Mouse (Mus musculus) heart, embryonic 10.5 days (tissue): ENCODE data around the gene Esd. TPM values are rescaled to one million over a fixed set of nuclear protein-coding genes. Genes with fewer than 3 reads are reported as not detected.

Source experiments
- DNase-seq: peaks from one replicate; pipeline ENCODE4 v3.0.0-alpha.2; 2017; ENCODE audit warnings: low spot score
- H3K27ac ChIP-seq: fragments of 300-500 bp; sonication (generic); 2 replicates; pipeline ENCODE4 v1.5.1; 2016; ENCODE audit warnings: mild to moderate bottlenecking
- H3K27me3 ChIP-seq: fragments of 300-500 bp; sonication (generic); 2 replicates; pipeline ENCODE4 v1.6.1; 2016; ENCODE audit warnings: mild to moderate bottlenecking; ENCODE audit not compliant: poor library complexity, insufficient read depth, severe bottlenecking
- H3K36me3 ChIP-seq: fragments of 300-500 bp; sonication (generic); 2 replicates; pipeline ENCODE4 v1.6.1; 2016; ENCODE audit warnings: mild to moderate bottlenecking, moderate library complexity
- H3K4me1 ChIP-seq: fragments of 300-500 bp; sonication (generic); 2 replicates; pipeline ENCODE4 v1.6.1; 2016; ENCODE audit warnings: mild to moderate bottlenecking
- H3K4me3 ChIP-seq: fragments of 300-500 bp; sonication (generic); 2 replicates; pipeline ENCODE4 v1.5.1; 2016; ENCODE audit warnings: mild to moderate bottlenecking, moderate library complexity
- H3K9me3 ChIP-seq: fragments of 300-500 bp; sonication (generic); 2 replicates; pipeline ENCODE4 v1.6.1; 2016; ENCODE audit warnings: mild to moderate bottlenecking, moderate library complexity
- WGBS: fragments of 180-500 bp; shearing (Covaris S2); methylation state at CpG from one replicate; pipeline ENCODE4 v1.1.7; 2016; 5-methylcytosine and 5-hydroxymethylcytosine counted together
- polyA plus RNA-seq: library from polyadenylated mRNA; unstranded; fragments of >200 nt; fragmentation: Nextera tagmentation; extraction: Ambion mirVana; gene quantifications from 2 replicates; pipeline ENCODE4 v1.2.1, GENCODE M21; 2016

Gene Esd
- polyA plus RNA-seq, 1 experiment from 2014 or later: 265 TPM

- DNase-seq: peak; percentile 79
- Histone ChIP-seq H3K9me3 (no peaks in the 10 kb centered on the region), H3K27ac (no peak overlapping the region), H3K4me3 (no peak overlapping the region), H3K27me3 (no peaks in the 10 kb centered on the region), H3K4me1 (peaks cover 6% of the 10 kb centered on the region), H3K36me3 (peaks cover 10% of the 10 kb centered on the region)
- WGBS: 54% methylated on average over 10 of the region's 10 CpGs
Observed at GRCm38 (mm10) chr14:74764191-74764918, 32.3 kb downstream of the Esd start.

DNA sequence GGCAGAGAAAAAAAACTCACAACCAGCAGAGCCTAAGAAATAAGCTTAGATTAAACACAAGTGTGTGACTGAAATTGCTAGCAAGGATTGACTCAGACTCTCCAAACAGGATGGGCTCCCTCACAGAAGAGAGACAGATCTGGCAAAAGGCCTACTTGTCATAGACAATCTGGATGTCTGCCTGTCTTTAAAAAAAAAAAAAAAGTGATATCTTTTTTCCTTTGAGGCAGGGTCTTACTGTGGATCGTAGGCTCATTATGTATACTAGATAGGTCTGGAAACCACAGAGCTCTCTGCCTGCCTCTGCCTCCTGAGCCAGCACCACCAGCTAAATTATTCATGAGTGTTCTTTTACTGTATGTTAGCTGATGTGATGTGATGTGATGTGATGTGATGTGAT is 35.8 kb downstream of the Esd start:
- Histone ChIP-seq H3K27ac (no peak overlapping the region), H3K9me3 (no peaks in the 10 kb centered on the region; the same call in 1 of the 2 replicates), H3K27me3 (no peaks in the 10 kb centered on the region), H3K36me3 (peaks cover 33% of the 10 kb centered on the region), H3K4me1 (peaks cover 6% of the 10 kb centered on the region), H3K4me3 (no peak overlapping the region)
- no peak for DNase-seq
- WGBS: 68% methylated on average over 1 of the region's 1 CpGs

DNA sequence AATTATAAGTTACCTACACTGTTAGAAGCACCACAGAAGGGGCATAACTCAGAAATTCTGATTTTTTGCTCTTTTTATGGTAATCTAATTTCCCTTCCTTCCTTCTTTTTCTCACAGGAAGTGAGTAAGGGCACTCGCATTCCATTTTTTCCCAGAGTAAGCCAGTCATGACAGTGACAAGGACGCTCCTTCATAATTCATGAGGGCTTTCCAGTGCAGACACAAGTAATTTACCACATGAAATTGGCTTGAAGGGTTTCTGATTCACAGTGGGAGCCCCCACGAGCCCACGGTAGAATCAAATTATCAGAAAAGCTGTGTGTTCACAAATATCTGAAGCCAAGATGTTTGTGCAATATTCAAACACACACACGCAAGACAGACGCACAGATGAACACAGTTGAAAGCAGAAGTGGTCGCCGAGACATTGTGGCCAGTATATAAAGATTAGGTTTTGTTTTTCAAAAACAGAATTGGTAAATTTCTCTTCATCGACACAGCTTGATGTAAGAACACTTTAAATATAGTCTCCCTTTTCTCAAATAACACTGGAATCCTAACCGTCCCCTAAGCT is 42.0 kb downstream of the Esd start:
- H3K4me1 ChIP-seq: no peaks in the 10 kb centered on the region
- no peaks in the 10 kb centered on the region for H3K27me3 ChIP-seq
- WGBS: 85% methylated on average over 10 of the region's 10 CpGs
- DNase-seq: no peak
- no peak overlapping the region for H3K27ac ChIP-seq
- H3K9me3 ChIP-seq: no peaks in the 10 kb centered on the region; the same call in 1 of the 2 replicates
- peaks cover 33% of the 10 kb centered on the region for H3K36me3 ChIP-seq
- H3K4me3 ChIP-seq: no peak overlapping the region

DNA sequence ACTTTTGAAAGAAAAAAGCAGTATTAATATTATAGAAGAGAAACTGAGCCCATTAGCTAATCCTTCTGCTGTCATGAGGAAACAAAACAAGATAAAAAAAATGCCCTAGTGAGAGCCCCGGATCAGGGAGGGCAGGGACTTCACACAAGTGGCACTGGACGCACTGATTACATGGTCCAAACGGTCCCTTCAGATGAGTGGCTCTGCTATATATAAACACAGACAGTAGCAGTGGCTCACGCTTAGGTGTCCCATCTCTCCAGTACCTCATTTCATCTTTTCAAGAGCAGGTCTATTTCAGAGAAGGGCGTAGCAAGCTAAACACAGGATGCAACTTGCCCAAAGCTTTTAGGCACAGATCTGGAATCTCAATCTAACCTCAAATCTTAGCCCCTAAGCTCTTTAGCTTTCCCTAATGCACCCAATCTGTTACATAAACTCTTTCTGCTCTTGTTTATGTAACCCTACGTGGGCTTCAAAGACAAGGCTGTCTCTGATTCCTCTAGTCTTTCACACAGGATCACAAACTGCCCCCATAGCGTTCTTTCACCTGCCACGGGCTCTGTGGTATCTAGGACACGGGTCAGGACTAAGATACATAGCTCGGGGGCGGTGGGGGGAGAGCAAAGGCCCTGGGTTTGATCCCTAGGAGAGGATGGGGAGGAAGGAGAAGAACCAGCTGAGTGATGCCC is 52.3 kb downstream of the Esd start:
- no peak for DNase-seq
- Histone ChIP-seq H3K36me3 (peaks cover 32% of the 10 kb centered on the region), H3K4me3 (no peak overlapping the region), H3K4me1 (peaks cover 4% of the 10 kb centered on the region; the same call in 1 of the 2 replicates), H3K9me3 (no peaks in the 10 kb centered on the region), H3K27me3 (no peaks in the 10 kb centered on the region), H3K27ac (no peak overlapping the region)
- 69% methylated on average over 11 of the region's 11 CpGs for WGBS

- 91% methylated on average over 3 of the region's 3 CpGs for WGBS
- no peak overlapping the region for H3K4me3 ChIP-seq
- peaks cover 9% of the 10 kb centered on the region; the same call in 1 of the 2 replicates for H3K4me1 ChIP-seq
- no peak overlapping the region for H3K27ac ChIP-seq
- no peaks in the 10 kb centered on the region for H3K27me3 ChIP-seq
- no peaks in the 10 kb centered on the region for H3K9me3 ChIP-seq
- H3K36me3 ChIP-seq: peaks cover 32% of the 10 kb centered on the region
- no peak for DNase-seq
Observed at GRCm38 (mm10) chr14:74787717-74788116, 55.6 kb downstream of the Esd start.

GRCm38 (mm10) chr14:74788766-74789165 is 56.7 kb downstream of the Esd start:
- H3K27ac ChIP-seq: no peak overlapping the region
- no peak for DNase-seq
- peaks cover 28% of the 10 kb centered on the region for H3K36me3 ChIP-seq
- no peaks in the 10 kb centered on the region for H3K9me3 ChIP-seq
- WGBS: 84% methylated on average over 8 of the region's 8 CpGs
- no peaks in the 10 kb centered on the region for H3K27me3 ChIP-seq
- no peak overlapping the region for H3K4me3 ChIP-seq
- H3K4me1 ChIP-seq: peaks cover 9% of the 10 kb centered on the region; the same call in 1 of the 2 replicates

GRCm38 (mm10) chr14:74790535-74790934 is 58.4 kb downstream of the Esd start:
- no peak overlapping the region for H3K27ac ChIP-seq
- WGBS: 57% methylated on average over 5 of the region's 5 CpGs
- no peak for DNase-seq
- H3K27me3 ChIP-seq: no peaks in the 10 kb centered on the region
- peaks cover 9% of the 10 kb centered on the region; the same call in 1 of the 2 replicates for H3K4me1 ChIP-seq
- H3K36me3 ChIP-seq: peaks cover 23% of the 10 kb centered on the region
- no peaks in the 10 kb centered on the region for H3K9me3 ChIP-seq
- H3K4me3 ChIP-seq: no peak overlapping the region

DNA sequence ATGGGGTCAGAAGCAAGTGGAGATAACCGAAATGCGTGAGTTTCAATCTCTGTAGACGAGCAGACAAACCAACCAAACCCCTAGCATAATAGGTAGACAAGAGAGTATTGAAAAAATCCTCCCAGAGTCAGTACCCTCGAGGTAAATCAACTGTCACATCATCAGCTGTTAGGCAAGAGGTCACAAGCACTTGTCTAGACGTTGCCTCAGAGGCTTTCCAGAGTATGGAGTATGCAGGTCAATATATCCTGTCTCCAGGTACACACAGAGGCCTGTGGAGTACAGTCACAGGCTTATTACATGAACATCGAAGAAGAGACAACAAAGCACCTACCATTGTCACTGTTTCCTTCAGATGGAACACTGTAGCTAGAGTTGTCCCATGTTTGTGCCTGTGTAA is 60.7 kb downstream of the Esd start:
- 71% methylated on average over 6 of the region's 6 CpGs for WGBS
- Histone ChIP-seq H3K27me3 (no peaks in the 10 kb centered on the region), H3K4me1 (peaks cover 9% of the 10 kb centered on the region; the same call in 1 of the 2 replicates), H3K4me3 (no peak overlapping the region), H3K27ac (no peak overlapping the region), H3K9me3 (no peaks in the 10 kb centered on the region), H3K36me3 (peaks cover 28% of the 10 kb centered on the region; the same call in 1 of the 2 replicates)
- DNase-seq: no peak

GRCm38 (mm10) chr14:74794931-74795330 is 62.8 kb downstream of the Esd start:
- Histone ChIP-seq H3K4me3 (no peak overlapping the region), H3K36me3 (peaks cover 32% of the 10 kb centered on the region; the same call in 1 of the 2 replicates), H3K9me3 (no peaks in the 10 kb centered on the region), H3K27me3 (no peaks in the 10 kb centered on the region), H3K27ac (no peak overlapping the region), H3K4me1 (peaks cover 9% of the 10 kb centered on the region; the same call in 1 of the 2 replicates)
- WGBS: 77% methylated on average over 12 of the region's 12 CpGs
- DNase-seq: no peak

- no peaks in the 10 kb centered on the region for H3K27me3 ChIP-seq
- peaks cover 53% of the 10 kb centered on the region for H3K36me3 ChIP-seq
- H3K9me3 ChIP-seq: peaks cover 10% of the 10 kb centered on the region
- WGBS: 79% methylated on average over 10 of the region's 10 CpGs
- no peak overlapping the region for H3K27ac ChIP-seq
- H3K4me3 ChIP-seq: no peak overlapping the region
- no peak for DNase-seq
- 0 out of 2 replicates have a peak, but pooled peaks cover 3% of the 10 kb centered on the region for H3K4me1 ChIP-seq
Observed at GRCm38 (mm10) chr14:74797386-74798062, 65.4 kb downstream of the Esd start.

GRCm38 (mm10) chr14:74798063-74798890 is 66.2 kb downstream of the Esd start:
- Histone ChIP-seq H3K27ac (no peak overlapping the region), H3K36me3 (peaks cover 58% of the 10 kb centered on the region), H3K4me1 (0 out of 2 replicates have a peak, but pooled peaks cover 3% of the 10 kb centered on the region), H3K27me3 (no peaks in the 10 kb centered on the region), H3K4me3 (no peak overlapping the region), H3K9me3 (peaks cover 10% of the 10 kb centered on the region)
- WGBS: 89% methylated on average over 16 of the region's 16 CpGs
- no peak for DNase-seq
